Mouse (Mus musculus): ENCODE data around the gene Ankrd2. TPM values are rescaled to one million over a fixed set of nuclear protein-coding genes. Genes with fewer than 3 reads are reported as not detected.
A peak's percentile ranks its signal among the peaks of the same experiment; 100 is the strongest.

The Ankrd2 gene
- 0.45 and 1.00 TPM in 2 replicates for polyA plus RNA-seq (2014; fragmentation: Nextera tagmentation; extraction: Ambion mirVana)

DNA sequence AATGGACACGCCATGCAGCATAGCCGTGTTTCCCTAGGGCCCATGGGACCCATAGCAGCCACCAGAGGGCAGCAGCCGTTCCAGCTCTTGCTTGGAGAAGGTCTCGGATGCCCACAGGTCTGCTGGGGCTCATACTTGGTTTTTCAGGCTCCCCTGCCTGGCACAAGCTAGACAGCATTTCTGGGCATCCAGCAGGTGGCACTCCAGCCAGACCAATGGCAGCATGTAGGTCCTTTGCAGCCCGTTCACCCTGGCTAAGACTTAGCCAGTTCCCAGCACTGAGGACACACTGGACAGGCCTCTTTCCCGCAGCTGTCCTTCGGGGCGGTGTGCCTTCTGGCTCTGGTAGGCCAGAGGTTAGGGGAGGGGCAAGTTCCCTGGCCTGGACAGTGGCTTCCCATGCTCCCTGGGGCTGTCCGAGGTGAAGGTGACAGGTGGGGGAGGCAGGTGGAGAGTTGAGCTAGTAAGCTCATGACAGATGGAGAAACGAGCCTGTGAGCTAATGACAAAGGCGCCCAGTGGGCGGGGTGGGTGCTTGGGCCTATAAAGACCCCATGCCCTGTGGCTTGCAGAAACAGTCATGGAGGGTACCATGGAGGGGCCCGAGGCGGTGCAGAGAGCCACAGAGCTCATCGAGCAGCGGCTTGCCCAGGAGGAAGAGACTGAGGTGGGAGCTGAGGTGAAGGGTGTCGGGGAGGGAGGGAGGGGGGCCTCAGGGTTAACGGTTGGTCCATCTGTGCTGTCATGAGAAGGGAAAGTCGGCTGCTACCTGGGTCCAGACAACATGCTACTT, at the start of gene Ankrd2:
Gene Ankrd2 (plus strand): TSS at position 545 of the 793 bp plus-strand sequence.
- no peak within 1 kb of the TSS for H3K27ac ChIP-seq (replicated peaks; ENCODE audit: low read depth, low read length)
- H3K9ac ChIP-seq (replicated peaks; ENCODE audit: low read length) = no peak within 1 kb of the TSS
- H3K36me3 ChIP-seq (ENCODE audit: control insufficient read depth, insufficient read depth, low read length) = no peaks in the 10 kb centered on the region
- H3K4me3 ChIP-seq (replicated peaks; ENCODE audit: low read depth, low read length) = no peak within 1 kb of the TSS
- DNase-seq = peak; percentile 88
- no peak within 1 kb of the TSS for H3K4me2 ChIP-seq (ENCODE audit: low read length)
- H3K4me1 ChIP-seq (ENCODE audit: control insufficient read depth, insufficient read depth, low read length) = no peaks in the 10 kb centered on the region
- no peaks in the 10 kb centered on the region for H3K9me3 ChIP-seq (ENCODE audit: control insufficient read depth, low read length)
- 65% methylated on average over 19 of the region's 19 CpGs for WGBS
- peak; percentile 60; the same call in 1 of the 2 replicates for ATAC-seq (ENCODE audit: low FRiP score, low TSS enrichment)
- H3K27me3 ChIP-seq (ENCODE audit: control insufficient read depth, insufficient read depth, low read length) = no peaks in the 10 kb centered on the region

DNA sequence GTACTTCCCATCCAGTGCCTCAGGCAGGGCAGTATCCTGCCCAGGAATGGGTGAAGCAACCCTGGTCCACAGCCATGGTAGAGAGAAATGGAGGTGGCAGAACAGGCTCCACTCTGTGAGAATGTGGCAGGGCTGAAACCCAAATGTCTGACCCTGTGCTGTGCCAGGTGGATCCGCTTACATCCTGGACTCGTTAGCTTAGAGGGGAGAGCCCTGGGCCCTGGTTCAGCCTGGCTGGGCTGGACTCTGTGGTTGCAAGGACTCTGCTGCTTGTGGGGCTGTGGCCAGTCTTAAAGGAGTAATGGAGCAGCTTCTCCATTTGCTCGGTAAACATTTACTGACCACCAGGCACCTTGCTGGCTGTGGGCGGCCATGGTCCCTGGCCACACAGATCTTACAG, 48.6 kb upstream of the Ankrd2 start:
- Histone ChIP-seq H3K4me1 (ENCODE audit: control insufficient read depth, insufficient read depth, low read length) (0 out of 2 replicates have a peak, but pooled peaks cover 5% of the 10 kb centered on the region), H3K4me3 (replicated peaks; ENCODE audit: low read depth, low read length) (no peak overlapping the region), H3K27ac (replicated peaks; ENCODE audit: low read depth, low read length) (no peak overlapping the region), H3K4me2 (ENCODE audit: low read length) (no peak overlapping the region), H3K9ac (replicated peaks; ENCODE audit: low read length) (no peak overlapping the region), H3K36me3 (ENCODE audit: control insufficient read depth, insufficient read depth, low read length) (no peaks in the 10 kb centered on the region), H3K9me3 (ENCODE audit: control insufficient read depth, low read length) (no peaks in the 10 kb centered on the region), H3K27me3 (ENCODE audit: control insufficient read depth, insufficient read depth, low read length) (peaks cover 10% of the 10 kb centered on the region)
- DNase-seq (no peak), ATAC-seq (ENCODE audit: low FRiP score, low TSS enrichment) (no peak)
- 94% methylated on average over 4 of the region's 4 CpGs for WGBS

DNA sequence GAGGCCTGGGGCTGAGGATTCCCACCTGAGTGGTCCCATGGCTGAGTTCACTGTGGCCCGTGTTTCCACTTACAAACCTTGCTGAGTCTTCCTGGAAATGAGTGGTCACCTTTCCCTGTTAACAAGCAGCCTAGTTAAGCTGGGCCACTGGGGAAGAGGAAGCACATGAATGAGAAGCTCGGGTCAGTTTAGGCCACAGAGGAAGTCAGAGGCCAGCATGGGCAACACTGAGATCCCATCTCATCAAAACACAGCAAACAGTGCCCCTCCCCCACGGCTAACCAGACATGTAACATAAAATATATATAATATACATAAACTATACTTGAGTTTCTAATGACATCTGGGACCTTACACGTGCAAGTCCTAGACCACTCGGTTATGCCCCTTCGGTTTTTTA, 46.0 kb upstream of the Ankrd2 start:
- no peak overlapping the region for H3K27ac ChIP-seq (replicated peaks; ENCODE audit: low read depth, low read length)
- H3K4me1 ChIP-seq (ENCODE audit: control insufficient read depth, insufficient read depth, low read length) = no peaks in the 10 kb centered on the region
- H3K36me3 ChIP-seq (ENCODE audit: control insufficient read depth, insufficient read depth, low read length) = no peaks in the 10 kb centered on the region
- 88% methylated on average over 6 of the region's 6 CpGs for whole genome bisulfite sequencing
- no peaks in the 10 kb centered on the region for H3K9me3 ChIP-seq (ENCODE audit: control insufficient read depth, low read length)
- no peak for ATAC-seq (ENCODE audit: low FRiP score, low TSS enrichment)
- H3K9ac ChIP-seq (replicated peaks; ENCODE audit: low read length) = no peak overlapping the region
- DNase-seq = no peak
- no peaks in the 10 kb centered on the region for H3K27me3 ChIP-seq (ENCODE audit: control insufficient read depth, insufficient read depth, low read length)
- H3K4me2 ChIP-seq (ENCODE audit: low read length) = no peak overlapping the region
- no peak overlapping the region for H3K4me3 ChIP-seq (replicated peaks; ENCODE audit: low read depth, low read length)

DNA sequence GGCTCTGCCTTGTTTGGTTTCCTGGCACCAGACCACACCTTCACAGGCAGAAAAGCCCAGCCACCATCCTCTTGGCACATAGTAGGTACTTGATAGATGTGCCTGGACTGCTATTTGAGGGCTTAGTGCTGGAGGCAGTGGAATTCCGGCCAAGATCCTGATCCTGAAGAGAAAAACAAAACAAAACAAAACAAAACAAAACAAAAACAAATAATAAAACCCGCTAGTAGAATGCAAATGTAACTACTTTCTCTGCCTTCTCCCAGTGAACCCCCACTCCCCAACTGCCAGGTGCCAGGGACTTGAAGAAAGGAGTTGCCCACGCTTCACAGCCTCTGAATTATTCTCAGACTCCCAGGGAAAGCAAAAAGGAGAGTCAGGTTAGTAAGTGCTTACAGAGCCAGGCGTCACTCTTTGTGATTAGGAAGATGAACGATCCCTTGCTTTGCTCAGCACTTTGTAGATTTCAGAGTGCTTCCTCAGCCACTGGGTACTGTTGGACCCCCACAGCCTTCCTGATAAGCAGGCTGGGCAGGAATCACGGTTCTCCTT, 43.8 kb upstream of the Ankrd2 start:
- Histone ChIP-seq H3K27me3 (ENCODE audit: control insufficient read depth, insufficient read depth, low read length) (no peaks in the 10 kb centered on the region), H3K4me1 (ENCODE audit: control insufficient read depth, insufficient read depth, low read length) (no peaks in the 10 kb centered on the region), H3K9ac (replicated peaks; ENCODE audit: low read length) (no peak overlapping the region), H3K9me3 (ENCODE audit: control insufficient read depth, low read length) (no peaks in the 10 kb centered on the region), H3K4me3 (replicated peaks; ENCODE audit: low read depth, low read length) (no peak overlapping the region), H3K36me3 (ENCODE audit: control insufficient read depth, insufficient read depth, low read length) (no peaks in the 10 kb centered on the region), H3K27ac (replicated peaks; ENCODE audit: low read depth, low read length) (no peak overlapping the region), H3K4me2 (ENCODE audit: low read length) (no peak overlapping the region)
- ATAC-seq (ENCODE audit: low FRiP score, low TSS enrichment) (no peak), DNase-seq (no peak)
- WGBS = 26% methylated on average over 6 of the region's 6 CpGs

DNA sequence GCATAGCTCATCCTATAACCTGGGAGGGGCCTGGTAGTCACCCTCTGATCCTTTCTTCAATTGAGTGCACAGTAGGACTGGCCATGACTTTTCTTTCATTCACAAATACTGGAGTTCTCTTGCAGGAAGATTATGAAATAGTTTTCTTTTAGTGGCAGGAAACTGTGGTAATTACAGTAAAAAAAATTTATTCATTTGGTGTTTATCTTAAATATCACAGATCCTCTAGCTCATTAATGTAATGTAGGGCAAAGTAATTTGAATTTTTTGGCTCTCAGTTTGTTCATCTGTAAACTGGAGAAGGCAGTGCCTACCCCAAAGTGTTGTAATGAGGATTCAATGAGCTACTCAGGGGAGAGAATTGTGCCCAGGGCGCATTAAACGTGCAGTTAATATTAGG, 42.8 kb upstream of the Ankrd2 start:
- Histone ChIP-seq H3K4me2 (ENCODE audit: low read length) (no peak overlapping the region), H3K36me3 (ENCODE audit: control insufficient read depth, insufficient read depth, low read length) (no peaks in the 10 kb centered on the region), H3K27me3 (ENCODE audit: control insufficient read depth, insufficient read depth, low read length) (no peaks in the 10 kb centered on the region), H3K4me3 (replicated peaks; ENCODE audit: low read depth, low read length) (no peak overlapping the region), H3K9ac (replicated peaks; ENCODE audit: low read length) (no peak overlapping the region), H3K27ac (replicated peaks; ENCODE audit: low read depth, low read length) (no peak overlapping the region), H3K4me1 (ENCODE audit: control insufficient read depth, insufficient read depth, low read length) (no peaks in the 10 kb centered on the region), H3K9me3 (ENCODE audit: control insufficient read depth, low read length) (no peaks in the 10 kb centered on the region)
- no peak for ATAC-seq (ENCODE audit: low FRiP score, low TSS enrichment)
- 94% methylated on average over 2 of the region's 2 CpGs for WGBS
- no peak for DNase-seq

DNA sequence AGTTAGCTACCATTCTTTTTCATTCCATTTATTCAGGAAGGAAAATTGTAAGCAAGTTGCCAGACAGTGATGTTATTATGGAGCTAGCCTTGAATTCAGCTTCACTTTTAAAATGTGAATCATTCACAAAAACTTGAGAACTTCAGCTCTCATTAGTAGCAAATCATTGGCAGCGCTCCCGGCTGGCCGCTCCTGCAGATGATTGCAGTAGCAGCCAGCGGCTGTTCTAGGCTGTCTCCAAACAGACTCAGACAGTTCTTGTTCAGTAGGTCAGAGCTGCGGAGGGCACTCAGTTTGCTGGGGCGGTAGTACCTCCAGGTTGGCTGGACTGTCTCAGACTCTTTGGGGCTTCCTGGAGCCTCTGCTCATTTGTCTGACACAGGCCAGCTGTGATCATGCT, 42.3 kb upstream of the Ankrd2 start:
- no peak for DNase-seq
- 89% methylated on average over 6 of the region's 6 CpGs for WGBS
- no peak for ATAC-seq (ENCODE audit: low FRiP score, low TSS enrichment)

DNA sequence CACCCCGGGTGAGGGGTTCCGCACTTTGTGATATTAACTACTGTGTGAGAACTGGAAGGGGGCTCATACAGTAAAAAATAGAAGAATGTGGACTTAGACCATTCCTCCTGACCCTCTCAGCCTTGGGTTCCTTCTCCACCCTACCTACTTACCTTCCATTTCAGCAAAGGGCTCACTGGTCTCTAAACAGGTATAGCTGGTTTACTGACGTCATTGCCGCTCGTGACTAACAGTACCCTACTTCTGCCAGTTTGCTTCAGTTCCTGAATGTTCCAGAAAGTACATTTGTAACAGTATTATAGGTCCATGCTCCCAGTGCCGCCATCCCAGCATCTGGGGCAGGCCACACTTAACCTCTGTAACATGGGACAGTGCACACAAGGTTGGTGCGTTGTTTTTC, 41.8 kb upstream of the Ankrd2 start:
- WGBS = 93% methylated on average over 7 of the region's 7 CpGs
- DNase-seq = no peak

More for the DNA sequence above, 42.3 kb upstream of the Ankrd2 start:
- Histone ChIP-seq H3K36me3 (ENCODE audit: control insufficient read depth, insufficient read depth, low read length) (no peaks in the 10 kb centered on the region), H3K9ac (replicated peaks; ENCODE audit: low read length) (no peak overlapping the region), H3K4me3 (replicated peaks; ENCODE audit: low read depth, low read length) (no peak overlapping the region), H3K4me2 (ENCODE audit: low read length) (no peak overlapping the region), H3K4me1 (ENCODE audit: control insufficient read depth, insufficient read depth, low read length) (no peaks in the 10 kb centered on the region), H3K9me3 (ENCODE audit: control insufficient read depth, low read length) (no peaks in the 10 kb centered on the region), H3K27ac (replicated peaks; ENCODE audit: low read depth, low read length) (no peak overlapping the region), H3K27me3 (ENCODE audit: control insufficient read depth, insufficient read depth, low read length) (no peaks in the 10 kb centered on the region)

DNA sequence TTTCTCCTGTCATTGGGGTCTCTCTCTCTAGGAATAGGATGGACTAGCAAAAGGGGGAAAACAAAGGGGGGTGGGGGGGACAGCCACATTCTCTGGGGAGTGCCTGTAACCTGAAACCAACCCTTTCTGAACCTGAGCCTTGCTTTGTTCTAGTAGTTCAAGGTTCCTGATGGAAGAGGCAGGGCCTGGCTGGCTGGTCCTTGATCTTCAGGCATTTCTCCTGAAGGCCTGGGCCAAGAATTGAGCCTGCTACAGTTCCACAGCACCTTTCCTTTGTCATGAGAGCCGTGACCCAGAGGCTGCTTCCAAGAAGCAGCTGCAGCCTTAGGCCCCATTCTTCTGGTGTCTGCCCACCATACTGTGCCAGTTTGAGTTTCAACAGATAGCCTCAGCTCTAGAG, 40.3 kb upstream of the Ankrd2 start:
- DNase-seq (no peak), ATAC-seq (ENCODE audit: low FRiP score, low TSS enrichment) (no peak)
- Histone ChIP-seq H3K9me3 (ENCODE audit: control insufficient read depth, low read length) (no peaks in the 10 kb centered on the region), H3K27me3 (ENCODE audit: control insufficient read depth, insufficient read depth, low read length) (no peaks in the 10 kb centered on the region), H3K4me3 (replicated peaks; ENCODE audit: low read depth, low read length) (no peak overlapping the region), H3K4me2 (ENCODE audit: low read length) (no peak overlapping the region), H3K9ac (replicated peaks; ENCODE audit: low read length) (no peak overlapping the region), H3K36me3 (ENCODE audit: control insufficient read depth, insufficient read depth, low read length) (no peaks in the 10 kb centered on the region), H3K27ac (replicated peaks; ENCODE audit: low read depth, low read length) (no peak overlapping the region), H3K4me1 (ENCODE audit: control insufficient read depth, insufficient read depth, low read length) (no peaks in the 10 kb centered on the region)
- 37% methylated on average over 1 of the region's 1 CpGs for WGBS

More for the DNA sequence above, 41.8 kb upstream of the Ankrd2 start:
- Histone ChIP-seq H3K27ac (replicated peaks; ENCODE audit: low read depth, low read length) (no peak overlapping the region), H3K4me2 (ENCODE audit: low read length) (no peak overlapping the region), H3K9me3 (ENCODE audit: control insufficient read depth, low read length) (no peaks in the 10 kb centered on the region), H3K27me3 (ENCODE audit: control insufficient read depth, insufficient read depth, low read length) (no peaks in the 10 kb centered on the region), H3K4me1 (ENCODE audit: control insufficient read depth, insufficient read depth, low read length) (no peaks in the 10 kb centered on the region), H3K9ac (replicated peaks; ENCODE audit: low read length) (no peak overlapping the region), H3K36me3 (ENCODE audit: control insufficient read depth, insufficient read depth, low read length) (no peaks in the 10 kb centered on the region), H3K4me3 (replicated peaks; ENCODE audit: low read depth, low read length) (no peak overlapping the region)
- no peak for ATAC-seq (ENCODE audit: low FRiP score, low TSS enrichment)

DNA sequence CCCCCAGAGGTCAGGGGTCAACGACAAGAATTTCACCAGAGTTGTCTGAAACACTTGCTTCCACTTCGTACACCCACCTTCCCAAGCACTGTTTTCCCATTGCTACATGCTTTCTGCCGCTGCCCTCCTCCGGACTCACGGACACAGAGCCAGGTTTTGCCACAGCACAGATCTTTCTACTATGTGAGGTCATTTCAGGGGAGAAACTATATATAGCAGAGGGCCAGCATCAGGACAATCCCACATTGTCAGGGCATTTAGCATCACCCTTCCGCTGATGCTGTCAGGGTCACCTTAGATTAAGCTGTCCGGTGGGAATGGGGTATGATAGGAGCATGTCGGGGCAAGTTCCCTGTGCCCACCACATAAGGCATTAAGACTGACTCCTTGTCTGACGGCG, 38.7 kb upstream of the Ankrd2 start:
- WGBS = 89% methylated on average over 10 of the region's 10 CpGs
- ATAC-seq (ENCODE audit: low FRiP score, low TSS enrichment) = no peak
- Histone ChIP-seq H3K36me3 (ENCODE audit: control insufficient read depth, insufficient read depth, low read length) (no peaks in the 10 kb centered on the region), H3K9ac (replicated peaks; ENCODE audit: low read length) (no peak overlapping the region), H3K9me3 (ENCODE audit: control insufficient read depth, low read length) (no peaks in the 10 kb centered on the region), H3K27ac (replicated peaks; ENCODE audit: low read depth, low read length) (no peak overlapping the region), H3K4me2 (ENCODE audit: low read length) (no peak overlapping the region), H3K27me3 (ENCODE audit: control insufficient read depth, insufficient read depth, low read length) (no peaks in the 10 kb centered on the region), H3K4me3 (replicated peaks; ENCODE audit: low read depth, low read length) (no peak overlapping the region), H3K4me1 (ENCODE audit: control insufficient read depth, insufficient read depth, low read length) (no peaks in the 10 kb centered on the region)
- DNase-seq = no peak
